Mouse (Mus musculus) gastrocnemius, postnatal 25 days (tissue): ENCODE measurements around the gene Nfatc2ip. TPM values are rescaled to one million over a fixed set of nuclear protein-coding genes. Genes with fewer than 3 reads are reported as not detected.
A peak's percentile ranks its signal among the peaks of the same experiment; 100 is the strongest.
"Not testable (repeated sequence)": the region's sequence is repeated elsewhere in the genome, so short reads cannot be mapped to it uniquely, and the experiment has no call there.

ENCODE experiments used
- DNase-seq: peaks from one replicate; pipeline ENCODE4 v3.0.0; 2022
- total RNA-seq, 2 experiments: library from RNA; stranded (reverse); gene quantifications; 1 replicate in 1 of 2; 2 replicates in 1 of 2; pipeline ENCODE4 v1.2.3; 2021

Nfatc2ip gene
- total RNA-seq, 2 experiments from 2014 or later = 2.8 to 3.2 TPM

GRCm38 (mm10) chr7:126408686-126409085 lies 12.1 kb upstream of the Nfatc2ip start:
- no peak for DNase-seq

- not testable (repeated sequence) for DNase-seq
Measured at GRCm38 (mm10) chr7:126402518-126402917, 6.0 kb upstream of the Nfatc2ip start.

GRCm38 (mm10) chr7:126399548-126399947 lies 3.0 kb upstream of the Nfatc2ip start:
- peak; percentile 59 for DNase-seq

GRCm38 (mm10) chr7:126397822-126398221 lies 1.3 kb upstream of the Nfatc2ip start:
- DNase-seq = no peak

- no peak for DNase-seq
Measured at GRCm38 (mm10) chr7:126397221-126397620, 684 bp upstream of the Nfatc2ip start.

- DNase-seq = not testable (repeated sequence)
Measured at GRCm38 (mm10) chr7:126392086-126392884, 4.3 kb downstream of the Nfatc2ip start.

- DNase-seq = no peak
Measured at GRCm38 (mm10) chr7:126388185-126388584, 8.4 kb downstream of the Nfatc2ip start.

GRCm38 (mm10) chr7:126383565-126383964 lies 13.0 kb downstream of the Nfatc2ip start:
- no peak for DNase-seq

GRCm38 (mm10) chr7:126377278-126378158 lies 19.0 kb downstream of the Nfatc2ip start, which contains the start of gene Spns1:
Gene Spns1, minus strand, starts transcription at chr7:126377450.
- peak; percentile 92 for DNase-seq

- DNase-seq = no peak
Measured at GRCm38 (mm10) chr7:126376903-126377277, 19.6 kb downstream of the Nfatc2ip start.

GRCm38 (mm10) chr7:126375012-126375411 lies 21.5 kb downstream of the Nfatc2ip start:
- DNase-seq = no peak

GRCm38 (mm10) chr7:126374526-126374925 lies 22.0 kb downstream of the Nfatc2ip start:
- DNase-seq = no peak

GRCm38 (mm10) chr7:126373007-126373406 lies 23.5 kb downstream of the Nfatc2ip start:
- no peak for DNase-seq

GRCm38 (mm10) chr7:126369393-126369792 lies 27.1 kb downstream of the Nfatc2ip start, which contains the start of gene Lat:
Gene Lat, minus strand, starts transcription at chr7:126369570.
- DNase-seq = peak; percentile 52

- DNase-seq = no peak
Measured at GRCm38 (mm10) chr7:126368367-126368766, 28.2 kb downstream of the Nfatc2ip start.

GRCm38 (mm10) chr7:126367636-126368035 lies 28.9 kb downstream of the Nfatc2ip start:
- no peak for DNase-seq

- no peak for DNase-seq
Measured at GRCm38 (mm10) chr7:126363038-126363437, 33.5 kb downstream of the Nfatc2ip start.

GRCm38 (mm10) chr7:126359049-126359448 lies 37.5 kb downstream of the Nfatc2ip start:
- no peak for DNase-seq

- DNase-seq = no peak
Measured at GRCm38 (mm10) chr7:126358413-126358812, 38.1 kb downstream of the Nfatc2ip start.

GRCm38 (mm10) chr7:126357838-126358237 lies 38.7 kb downstream of the Nfatc2ip start:
- DNase-seq = no peak

GRCm38 (mm10) chr7:126356793-126357591 lies 39.5 kb downstream of the Nfatc2ip start:
- no peak for DNase-seq
